Mouse (Mus musculus) embryonic stem cell, embryonic (primary cell): Measurements from ENCODE around the gene Gipc3.

Experiments used
- CTCF ChIA-PET, 4 experiments: fragments of 300-600 bp in 2 of 4; fragments of 350-600 bp in 2 of 4; sonication (Branson Sonifier 250); formaldehyde crosslinking; loops; one replicate each; lab custom pipeline; 2022; ENCODE audit warnings: inconsistent platforms in 2 of 4; lab: Charles Lee
- POLR2A ChIA-PET, 4 experiments: fragments of 300-600 bp in 2 of 4; fragments of 350-600 bp in 2 of 4; sonication (Branson Sonifier 250); formaldehyde crosslinking; loops; one replicate each; lab custom pipeline; 2022; ENCODE audit warnings: antibody characterized with exemption in 4 of 4, inconsistent platforms in 1 of 4; lab: Charles Lee

The Gipc3 gene

DNA sequence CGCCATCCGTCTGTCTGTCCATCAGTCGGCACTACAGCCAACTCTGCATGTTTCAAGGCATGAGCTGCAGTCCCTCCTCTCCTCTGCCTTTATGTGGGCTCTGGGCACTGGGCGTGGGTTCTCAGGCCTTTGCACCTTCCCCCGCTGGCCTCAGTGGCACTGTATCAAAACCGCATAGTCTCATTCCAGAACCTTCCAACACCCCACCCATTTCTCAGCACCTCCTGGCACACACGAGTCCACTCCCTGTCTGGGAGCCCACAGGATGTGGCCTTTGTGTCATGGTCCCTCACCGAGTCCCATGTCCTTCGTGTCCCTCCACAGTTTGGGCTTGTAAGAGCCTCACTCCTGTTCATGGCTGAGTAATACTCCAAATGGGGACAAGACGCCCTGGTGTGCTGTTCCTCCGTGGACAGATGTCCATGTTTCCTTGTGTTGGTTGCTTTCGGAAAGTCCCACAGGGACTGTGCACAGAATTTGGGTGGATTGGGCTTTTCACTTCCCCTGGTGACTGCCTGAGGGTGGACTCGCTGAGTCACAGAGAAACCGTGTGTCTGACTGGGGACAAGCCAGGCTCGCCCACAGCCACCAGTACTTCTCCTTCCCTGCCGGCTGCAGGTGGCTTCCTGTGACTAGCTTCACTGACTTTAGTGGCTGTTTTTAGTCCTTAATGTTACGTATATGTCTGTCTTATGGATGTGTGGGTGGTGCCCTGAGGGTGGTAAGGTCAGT, 44.5 kb downstream of the Gipc3 start:
- POLR2A ChIA-PET = interaction anchor here in 3 of 4 experiments (0.7 to 4.8 kb wide), 15 partner anchors 10 to 209 kb away, joined by 3 to 35 read pairs (median 3); partner anchors contain the start of gene Cactin (in 2 of the 3)

GRCm38 (mm10) chr10:81297845-81298244, 45.2 kb downstream of the Gipc3 start:
- POLR2A ChIA-PET = interaction anchor here in 3 of 4 experiments (0.7 to 8.2 kb wide), 24 partner anchors 9 to 210 kb away, joined by 3 to 85 read pairs (median 4); partner anchors contain the start of gene Cactin (in 3 of the 3)
- CTCF ChIA-PET = interaction anchor here in 3 of 4 experiments (0.6 to 10.3 kb wide), 14 partner anchors 7 to 255 kb away, joined by 3 to 263 read pairs (median 6); no protein-coding TSS in a partner anchor

More for the DNA sequence above, 44.5 kb downstream of the Gipc3 start:
- CTCF ChIA-PET = interaction anchor here in 3 of 4 experiments (0.6 to 3.0 kb wide), 10 partner anchors 9 to 175 kb away, joined by 3 to 21 read pairs (median 6); no protein-coding TSS in a partner anchor

DNA sequence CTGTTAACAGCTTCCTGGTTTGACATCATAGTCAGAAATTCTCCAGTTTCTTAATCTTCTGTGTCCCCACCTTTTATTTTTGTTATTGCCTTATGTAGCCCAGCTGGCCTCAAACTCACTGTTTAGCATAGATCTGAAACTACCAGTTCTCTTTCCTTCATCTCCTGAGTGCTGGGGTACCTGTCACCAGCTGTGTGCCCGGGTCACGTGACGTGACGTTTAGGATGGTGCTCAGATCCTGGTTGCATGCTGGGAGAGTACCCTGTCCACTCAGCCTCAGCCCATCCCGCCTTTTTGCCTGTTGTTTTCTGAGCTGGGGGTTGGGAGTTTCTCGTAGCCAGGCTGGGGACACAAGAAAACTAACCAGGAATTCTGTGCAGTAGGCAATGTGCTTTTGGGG, 45.8 kb downstream of the Gipc3 start:
- POLR2A ChIA-PET = interaction anchor here in 3 of 4 experiments (0.7 to 8.2 kb wide), 27 partner anchors 11 to 368 kb away, joined by 3 to 85 read pairs (median 4); partner anchors contain the start of gene Cactin (in 3 of the 3)
- CTCF ChIA-PET = interaction anchor here in 3 of 4 experiments (0.6 to 10.3 kb wide), 14 partner anchors 7 to 279 kb away, joined by 3 to 263 read pairs (median 8); no protein-coding TSS in a partner anchor

DNA sequence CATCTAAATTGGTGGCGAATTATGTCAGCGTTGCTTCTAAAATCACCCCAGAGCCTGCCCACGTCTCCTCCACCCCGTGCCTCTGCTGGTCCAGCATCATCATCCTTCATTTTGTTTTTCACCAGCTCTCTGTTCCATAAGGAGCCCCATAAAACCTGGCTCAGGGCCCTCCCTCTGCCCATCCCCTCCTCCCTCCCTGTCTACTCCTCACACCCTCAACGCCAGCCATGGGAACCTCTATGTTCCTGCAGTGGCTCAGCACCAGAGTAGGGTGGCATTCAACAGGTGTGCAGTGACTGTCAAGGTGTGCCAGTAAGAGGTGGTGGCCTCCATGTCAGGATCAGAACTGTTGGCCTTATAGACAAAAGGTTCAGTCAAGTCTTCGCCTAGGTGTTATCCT, 47.9 kb downstream of the Gipc3 start:
- ChIA-PET POLR2A (interaction anchor here in 3 of 4 experiments (0.5 to 8.2 kb wide), 10 partner anchors 9 to 1180 kb away, joined by 3 to 85 read pairs (median 11); partner anchors contain the start of genes Cactin (in 2 of the 3), 4930404N11Rik (in 1 of the 3), Fzr1 (in 1 of the 3) and Stk11 (in 1 of the 3)), CTCF (interaction anchor here in 2 of 4 experiments (0.6 to 10.3 kb wide), 5 partner anchors 9 to 123 kb away, joined by 3 to 263 read pairs (median 17); no protein-coding TSS in a partner anchor)

DNA sequence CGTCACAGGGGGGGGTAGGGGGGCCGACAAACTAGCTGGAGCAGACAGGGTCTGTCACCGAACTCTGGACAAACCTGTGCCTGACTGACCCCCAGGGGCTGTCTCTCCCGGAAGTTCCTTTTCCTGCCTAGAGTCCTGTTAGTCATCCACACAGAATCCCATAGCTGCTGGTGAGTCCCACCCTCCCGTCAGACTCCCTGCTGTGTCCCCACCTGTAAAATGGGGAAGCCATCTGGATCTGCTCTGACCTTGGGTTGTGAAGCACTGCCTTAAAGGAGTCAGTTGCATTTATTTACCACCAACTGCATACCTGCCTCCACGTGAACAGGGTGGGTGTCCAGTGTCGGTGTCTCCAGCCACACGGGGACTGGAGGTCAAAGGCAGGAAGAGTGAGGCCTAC, 48.6 kb downstream of the Gipc3 start:
- ChIA-PET POLR2A (interaction anchor here in 3 of 4 experiments (0.8 to 8.2 kb wide), 12 partner anchors 10 to 122 kb away, joined by 3 to 85 read pairs (median 10); partner anchors contain the start of genes Cactin (in 2 of the 3) and Mfsd12 (in 1 of the 3)), CTCF (interaction anchor here (0.6 to 10.3 kb wide), 8 partner anchors 10 to 68 kb away, joined by 3 to 263 read pairs (median 45); partner anchors contain the start of genes Cactin (in 1 of the 4) and Gipc3 (in 1 of the 4))

DNA sequence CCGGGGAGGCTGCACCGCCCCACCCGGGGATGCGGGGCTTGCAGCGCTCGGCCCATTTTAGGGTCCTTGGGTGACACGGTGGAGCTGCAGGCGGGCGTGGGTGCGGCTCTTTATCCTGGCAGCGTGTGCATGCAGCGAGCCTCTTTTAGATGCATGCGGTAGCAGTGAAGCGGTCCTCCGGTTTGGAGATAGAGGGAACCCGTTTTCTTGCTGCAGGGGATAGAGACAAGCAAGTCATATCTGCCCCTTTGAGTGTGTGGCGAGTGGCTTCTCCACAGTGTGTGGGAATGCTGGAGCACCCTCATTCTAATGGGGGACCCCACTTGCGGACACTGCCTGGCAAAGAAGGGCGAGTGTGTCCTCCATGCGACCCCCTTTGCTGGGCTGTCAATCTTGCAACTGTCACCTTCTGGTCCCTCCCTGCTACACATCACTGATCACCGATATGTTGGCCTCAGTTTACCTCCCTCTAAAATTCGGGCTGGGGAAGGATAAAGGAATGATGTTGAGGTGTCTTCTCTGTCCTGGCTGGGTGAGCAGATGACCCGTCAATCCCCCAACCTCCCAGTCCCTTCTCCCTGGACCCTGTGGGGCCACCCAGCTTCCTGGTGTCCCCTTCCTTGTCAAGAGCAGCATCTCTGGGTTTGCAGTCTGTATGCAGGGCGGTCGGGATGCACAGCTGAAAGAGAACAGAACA, 49.6 kb downstream of the Gipc3 start:
- POLR2A ChIA-PET = interaction anchor here (0.5 to 8.2 kb wide), 101 partner anchors 10 to 766 kb away, joined by 3 to 89 read pairs (median 5); partner anchors contain the start of genes Cactin (in 4 of the 4), Fzr1 (in 3 of the 4), Dohh (in 2 of the 4) and Gadd45b (in 2 of the 4)
- CTCF ChIA-PET = interaction anchor here (0.5 to 10.3 kb wide), 122 partner anchors 9 to 1067 kb away, joined by 3 to 263 read pairs (median 6); partner anchors contain the start of genes Cactin (in 3 of the 4), Hmg20b (in 3 of the 4), 4930404N11Rik (in 1 of the 4) and Aes (in 1 of the 4)

DNA sequence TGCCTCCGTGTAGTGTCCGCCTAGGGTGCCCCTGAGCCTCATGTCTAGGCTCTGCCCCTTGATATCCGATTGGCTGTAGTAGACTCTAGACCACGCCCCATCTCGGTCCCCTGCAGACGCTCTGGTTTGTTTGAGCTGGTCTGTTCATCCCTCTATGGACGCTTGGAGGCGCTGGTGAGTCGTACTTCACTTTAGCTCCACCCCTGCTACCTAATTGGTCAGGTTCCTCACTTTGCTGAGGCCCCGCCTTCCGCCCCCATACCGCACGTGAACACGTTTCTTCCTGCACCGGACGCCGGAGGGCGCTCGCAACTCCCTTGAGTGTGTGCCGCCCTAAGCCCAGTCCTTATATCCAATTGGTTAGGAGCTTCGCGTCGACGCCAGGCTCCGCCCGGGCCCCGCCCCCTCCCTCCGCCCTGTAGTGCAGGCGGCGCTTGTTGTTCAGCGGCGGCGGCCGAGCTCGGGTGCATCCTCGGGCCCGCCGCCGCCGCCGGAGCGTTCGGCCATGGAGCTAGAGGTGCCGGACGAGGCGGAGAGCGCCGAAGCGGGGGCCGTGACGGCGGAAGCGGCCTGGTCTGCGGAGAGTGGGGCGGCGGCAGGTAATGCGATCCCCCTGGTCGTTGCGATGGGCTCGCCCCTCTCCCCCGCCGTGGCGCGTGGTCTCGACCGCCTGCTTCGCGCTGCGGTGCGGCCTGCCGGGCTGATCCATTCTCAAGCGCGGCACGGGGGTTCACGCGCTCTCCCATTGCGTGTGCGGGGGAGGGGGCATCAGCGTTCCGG, 50.3 kb downstream of the Gipc3 start, which contains the start of gene Pip5k1c:
Gene Pip5k1c (plus strand): TSS at position 410 of the 780 bp plus-strand sequence.
- ChIA-PET POLR2A (interaction anchor here (0.5 to 8.2 kb wide), 160 partner anchors 8 to 1126 kb away, joined by 3 to 89 read pairs (median 4); partner anchors contain the start of genes Cactin (in 4 of the 4), Fzr1 (in 3 of the 4), Gadd45b (in 3 of the 4) and Hmg20b (in 3 of the 4)), CTCF (interaction anchor here (0.5 to 10.3 kb wide), 162 partner anchors 9 to 1067 kb away, joined by 3 to 263 read pairs (median 4); partner anchors contain the start of genes Hmg20b (in 4 of the 4), Cactin (in 3 of the 4), Celf5 (in 2 of the 4) and Fzr1 (in 2 of the 4))

GRCm38 (mm10) chr10:81291511-81292104, 51.5 kb downstream of the Gipc3 start, which contains the start of gene Tjp3:
TSS of gene Tjp3 (minus strand) at chr10:81291581.
- ChIA-PET CTCF (interaction anchor here (0.6 to 10.3 kb wide), 90 partner anchors 8 to 1065 kb away, joined by 3 to 263 read pairs (median 7); partner anchors contain the start of genes Hmg20b (in 3 of the 4), Cactin (in 2 of the 4), Fzr1 (in 2 of the 4) and 4930404N11Rik (in 1 of the 4)), POLR2A (interaction anchor here (0.6 to 8.2 kb wide), 90 partner anchors 8 to 1332 kb away, joined by 3 to 89 read pairs (median 5); partner anchors contain the start of genes Apba3 (in 2 of the 4), Cactin (in 2 of the 4), Dohh (in 2 of the 4) and Eef2 (in 2 of the 4))

GRCm38 (mm10) chr10:81290698-81291460, 52.2 kb downstream of the Gipc3 start:
- CTCF ChIA-PET = interaction anchor here (0.6 to 10.3 kb wide), 50 partner anchors 11 to 917 kb away, joined by 3 to 263 read pairs (median 6); partner anchors contain the start of genes Cactin (in 2 of the 4), Hmg20b (in 2 of the 4), Atcay (in 1 of the 4) and Dohh (in 1 of the 4)

GRCm38 (mm10) chr10:81289811-81290210, 53.3 kb downstream of the Gipc3 start:
- ChIA-PET CTCF (interaction anchor here (0.6 to 10.3 kb wide), 70 partner anchors 8 to 1139 kb away, joined by 3 to 263 read pairs (median 6); partner anchors contain the start of genes Cactin (in 2 of the 4), Diras1 (in 1 of the 4), Fzr1 (in 1 of the 4) and Gipc3 (in 1 of the 4)), POLR2A (interaction anchor here in 3 of 4 experiments (0.6 to 8.2 kb wide), 29 partner anchors 9 to 361 kb away, joined by 3 to 85 read pairs (median 4); partner anchors contain the start of genes Cactin (in 3 of the 3), Apba3 (in 2 of the 3), Mrpl54 (in 2 of the 3) and Aes (in 1 of the 3))

More at GRCm38 (mm10) chr10:81290698-81291460, 52.2 kb downstream of the Gipc3 start:
- POLR2A ChIA-PET = interaction anchor here (0.6 to 8.2 kb wide), 48 partner anchors 9 to 1332 kb away, joined by 3 to 89 read pairs (median 5); partner anchors contain the start of genes Apba3 (in 2 of the 4), Cactin (in 2 of the 4), Eef2 (in 2 of the 4) and Mrpl54 (in 2 of the 4)

- ChIA-PET POLR2A (interaction anchor here (0.6 to 7.6 kb wide), 43 partner anchors 9 to 699 kb away, joined by 3 to 79 read pairs (median 4); partner anchors contain the start of genes Cactin (in 3 of the 4), Dohh (in 2 of the 4), Fzr1 (in 2 of the 4) and Gadd45b (in 2 of the 4)), CTCF (interaction anchor here (0.6 to 10.3 kb wide), 84 partner anchors 8 to 1138 kb away, joined by 3 to 263 read pairs (median 5); partner anchors contain the start of genes Hmg20b (in 3 of the 4), Cactin (in 2 of the 4), Apba3 (in 1 of the 4) and Celf5 (in 1 of the 4))
Measured at GRCm38 (mm10) chr10:81289278-81289677, 53.8 kb downstream of the Gipc3 start.

- ChIA-PET POLR2A (interaction anchor here in 3 of 4 experiments (0.6 to 7.6 kb wide), 41 partner anchors 8 to 698 kb away, joined by 3 to 79 read pairs (median 4); partner anchors contain the start of genes Cactin (in 2 of the 3), Dohh (in 2 of the 3), Gadd45b (in 2 of the 3) and Gm48551 (in 2 of the 3)), CTCF (interaction anchor here (0.5 to 10.3 kb wide), 113 partner anchors 8 to 856 kb away, joined by 3 to 263 read pairs (median 5); partner anchors contain the start of genes Cactin (in 3 of the 4), Hmg20b (in 3 of the 4), Fzr1 (in 2 of the 4) and Apba3 (in 1 of the 4))
Measured at GRCm38 (mm10) chr10:81288601-81289000, 54.5 kb downstream of the Gipc3 start.

DNA sequence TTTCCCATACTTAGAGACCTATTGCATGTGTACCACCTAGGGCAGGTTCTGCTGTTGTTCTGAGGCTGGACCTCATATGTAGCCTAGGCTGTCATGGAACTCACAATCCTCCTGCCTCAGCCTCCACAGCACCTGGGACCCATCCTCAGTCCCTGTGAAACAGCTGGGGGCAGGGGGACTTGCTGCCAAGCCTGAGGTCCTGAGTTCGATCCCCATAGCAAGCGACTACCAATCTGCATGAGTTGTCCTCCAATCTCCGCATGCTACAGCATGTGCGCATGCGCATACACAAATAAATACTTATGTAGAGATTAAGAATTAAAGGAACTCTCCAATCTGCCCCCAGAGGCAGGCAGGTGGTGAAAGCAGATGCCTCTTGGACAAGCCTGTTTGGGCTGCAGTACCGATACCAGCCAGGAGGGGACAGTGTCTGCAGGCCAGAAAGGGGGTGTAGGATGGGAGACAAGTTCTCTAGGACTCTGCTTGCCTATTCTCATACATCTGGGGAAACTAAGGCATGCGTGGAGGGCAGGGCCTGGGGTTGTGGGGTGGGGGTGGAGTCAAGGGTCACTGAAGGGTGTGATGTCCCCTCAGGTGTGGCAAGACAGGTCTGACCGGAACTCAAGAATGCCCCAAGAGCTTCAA, 55.4 kb downstream of the Gipc3 start:
- ChIA-PET POLR2A (interaction anchor here in 3 of 4 experiments (1.0 to 7.6 kb wide), 13 partner anchors 8 to 358 kb away, joined by 3 to 79 read pairs (median 4); partner anchors contain the start of genes Cactin (in 2 of the 3), Apba3 (in 1 of the 3), Dohh (in 1 of the 3) and Gadd45b (in 1 of the 3)), CTCF (interaction anchor here (0.6 to 10.3 kb wide), 63 partner anchors 9 to 406 kb away, joined by 3 to 263 read pairs (median 5); partner anchors contain the start of genes Cactin (in 3 of the 4), Hmg20b (in 2 of the 4), Fzr1 (in 1 of the 4) and Gipc3 (in 1 of the 4))
